Mouse (Mus musculus): ENCODE measurements around the gene Rraga.

DNA sequence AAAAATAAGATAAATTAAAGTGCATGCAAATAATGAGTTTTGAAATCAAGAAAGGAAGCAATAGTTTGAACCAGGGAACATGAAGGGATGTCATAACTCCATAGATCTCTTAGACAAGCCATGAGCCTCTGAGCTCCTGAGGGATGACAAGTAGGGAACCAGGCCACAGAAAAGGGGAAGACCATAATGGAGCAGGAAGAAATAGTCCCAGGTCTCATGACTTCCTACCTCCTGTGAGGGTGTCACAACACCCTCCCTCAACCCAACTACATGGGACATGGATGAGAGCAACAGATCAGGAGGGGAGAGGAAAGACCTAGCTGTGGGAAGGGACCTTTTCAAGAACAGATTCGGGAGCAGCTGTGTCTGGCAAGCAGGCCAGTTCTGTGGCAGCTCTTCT is 33.9 kb upstream of the Rraga start:
- TF ChIP-seq CTCF (IDR thresholded peaks at IDR 0.05; ENCODE audit: low read depth, low read length): no peak
- no peak for TF ChIP-seq POLR2A (IDR thresholded peaks at IDR 0.05; ENCODE audit: borderline replicate concordance, low read depth, low read length)
